Mouse (Mus musculus) forebrain, embryonic 14.5 days (tissue): ENCODE measurements at regions not wholly inside any gene's neighbourhood (a gene's known extent, or its start where the extent isn't known, plus 50 kb on each side); places are given as distances from the start of the nearest gene placed in this dataset.

Source experiments
- ATAC-seq: fragments of 200-750 bp; cut with Nextera tagmentation; 2 replicates; pipeline ENCODE4 v1.8.0; 2017; ENCODE audit warnings: mild to moderate bottlenecking, moderate library complexity
- DNase-seq: peaks from one replicate; pipeline ENCODE4 v3.0.0-alpha.2; 2015; ENCODE audit warnings: low spot score
- H3K27ac ChIP-seq: fragments of 300-500 bp; sonication (generic); 2 replicates; pipeline ENCODE4 v1.5.1; 2014; ENCODE audit warnings: low read depth, mild to moderate bottlenecking, control low read depth, low read length, moderate library complexity
- H3K27me3 ChIP-seq: fragments of 300-500 bp; sonication (generic); replicated peaks from 2 replicates; pipeline ENCODE4 v1.6.1; 2014; ENCODE audit warnings: low read length, control low read depth, mixed read lengths; ENCODE audit not compliant: control insufficient read depth, insufficient read depth
- H3K36me3 ChIP-seq: fragments of 300-500 bp; sonication (generic); 2 replicates; pipeline ENCODE4 v1.6.1; 2014; ENCODE audit warnings: low read length, control low read depth; ENCODE audit not compliant: control insufficient read depth, insufficient read depth
- H3K4me1 ChIP-seq: fragments of 300-500 bp; sonication (generic); 2 replicates; pipeline ENCODE4 v1.6.1; 2014; ENCODE audit warnings: antibody characterized with exemption, low read length, control low read depth; ENCODE audit not compliant: control insufficient read depth, insufficient read depth
- H3K4me2 ChIP-seq: fragments of 300-500 bp; sonication (generic); 2 replicates; pipeline ENCODE4 v1.6.1; 2014; ENCODE audit warnings: mild to moderate bottlenecking, control low read depth, low read length
- H3K4me3 ChIP-seq: fragments of 300-500 bp; sonication (generic); 2 replicates; pipeline ENCODE4 v1.5.1; 2014; ENCODE audit warnings: low read depth, low read length, control low read depth
- H3K9ac ChIP-seq: fragments of 300-500 bp; sonication (generic); 2 replicates; pipeline ENCODE4 v1.6.1; 2014; ENCODE audit warnings: mild to moderate bottlenecking, low read length, control low read depth, moderate library complexity
- H3K9me3 ChIP-seq: fragments of 300-500 bp; sonication (generic); replicated peaks from 2 replicates; pipeline ENCODE4 v1.6.1; 2016; ENCODE audit warnings: low read length, control low read depth, mixed read lengths; ENCODE audit not compliant: control insufficient read depth
- WGBS: fragments of 180-500 bp; shearing (Covaris S2); extraction: QIAGEN DNeasy Blood & Tissue Kit; methylation state at CpG from one replicate; pipeline ENCODE4 v1.1.7; 2014; 5-methylcytosine and 5-hydroxymethylcytosine counted together

DNA sequence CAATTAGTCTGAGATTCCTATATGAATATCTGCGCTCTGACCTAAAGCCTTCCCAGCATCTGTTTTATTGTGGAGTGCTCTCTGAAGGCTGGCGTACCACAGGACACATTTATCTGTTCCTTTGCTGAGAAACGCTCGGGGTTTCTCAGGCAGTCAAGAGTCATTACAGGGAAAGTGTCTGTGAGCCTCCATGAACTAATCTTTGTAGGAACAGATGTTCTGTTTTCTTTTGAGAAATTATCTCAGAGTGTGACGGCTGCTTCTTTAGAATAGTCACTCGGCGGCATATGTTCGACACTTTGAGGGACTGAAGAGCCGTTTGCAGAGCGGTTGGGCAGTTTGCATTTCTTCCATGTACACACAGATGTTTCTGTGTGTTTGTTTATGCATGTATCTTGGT is 255.6 kb downstream of the Ankrd50 start:
- no peaks in the 10 kb centered on the region for H3K36me3 ChIP-seq
- WGBS, result 53% methylated on average over 10 of the region's 10 CpGs
- DNase-seq (peak; percentile 57), ATAC-seq (peak; percentile 11; the same call in 1 of the 2 replicates)
- H3K4me3 ChIP-seq, result no peak overlapping the region
- H3K4me1 ChIP-seq, result peaks cover 21% of the 10 kb centered on the region
- no peak overlapping the region for H3K27ac ChIP-seq
- H3K27me3 ChIP-seq, result no peaks in the 10 kb centered on the region
- H3K9me3 ChIP-seq, result no peaks in the 10 kb centered on the region
- H3K9ac ChIP-seq, result no peak overlapping the region
- H3K4me2 ChIP-seq, result no peak overlapping the region

DNA sequence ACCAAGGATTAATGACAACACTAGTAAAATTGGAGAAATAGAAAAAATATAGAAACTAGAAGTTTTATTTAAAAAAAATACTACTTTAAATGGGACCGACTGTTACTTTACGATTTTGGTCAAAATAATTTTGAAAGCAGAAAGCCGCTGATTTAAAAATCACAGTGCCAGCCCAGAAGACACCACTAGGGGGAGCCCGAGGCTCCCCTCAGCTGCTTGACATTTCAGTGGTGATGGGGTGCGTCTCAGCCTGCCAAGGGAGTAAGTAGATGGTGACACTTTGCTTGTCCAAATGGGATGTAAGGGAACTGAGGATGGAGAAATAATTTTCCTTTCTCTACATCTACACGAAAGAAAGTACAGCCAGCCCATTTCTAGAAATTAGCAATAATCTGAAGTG is 257.0 kb downstream of the Ankrd50 start:
- Histone ChIP-seq H3K36me3 (no peaks in the 10 kb centered on the region), H3K4me1 (peaks cover 15% of the 10 kb centered on the region), H3K4me3 (no peak overlapping the region), H3K9me3 (no peaks in the 10 kb centered on the region), H3K27me3 (no peaks in the 10 kb centered on the region), H3K4me2 (no peak overlapping the region), H3K27ac (no peak overlapping the region), H3K9ac (no peak overlapping the region)
- DNase-seq, result peak; percentile 78
- WGBS, result 29% methylated on average over 6 of the region's 6 CpGs
- ATAC-seq, result no peak

DNA sequence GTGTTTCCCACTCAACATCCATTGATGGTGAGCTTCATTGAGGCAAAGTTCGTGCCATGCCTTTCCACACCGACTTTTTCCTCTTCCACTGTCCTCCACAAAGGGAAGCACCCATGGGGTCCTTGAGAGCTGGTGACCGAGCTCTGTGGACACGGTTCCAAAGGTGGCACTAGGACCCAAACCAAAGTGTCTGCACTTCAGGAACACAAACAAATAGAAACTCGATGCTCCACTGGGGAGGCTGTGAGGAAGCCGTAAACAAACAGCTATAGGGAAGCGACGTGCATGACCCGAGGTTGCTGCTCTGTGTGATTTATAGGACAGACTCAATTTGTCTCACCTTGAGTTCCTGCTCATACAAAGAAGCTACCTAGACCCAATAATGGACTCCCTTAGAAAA is 257.5 kb downstream of the Ankrd50 start:
- H3K9me3 ChIP-seq, result no peaks in the 10 kb centered on the region
- no peak overlapping the region for H3K4me3 ChIP-seq
- no peaks in the 10 kb centered on the region for H3K36me3 ChIP-seq
- no peak overlapping the region for H3K27ac ChIP-seq
- H3K4me2 ChIP-seq, result no peak overlapping the region
- DNase-seq (no peak), ATAC-seq (no peak)
- WGBS, result 88% methylated on average over 9 of the region's 9 CpGs
- peaks cover 10% of the 10 kb centered on the region for H3K4me1 ChIP-seq
- no peak overlapping the region for H3K9ac ChIP-seq
- H3K27me3 ChIP-seq, result no peaks in the 10 kb centered on the region

DNA sequence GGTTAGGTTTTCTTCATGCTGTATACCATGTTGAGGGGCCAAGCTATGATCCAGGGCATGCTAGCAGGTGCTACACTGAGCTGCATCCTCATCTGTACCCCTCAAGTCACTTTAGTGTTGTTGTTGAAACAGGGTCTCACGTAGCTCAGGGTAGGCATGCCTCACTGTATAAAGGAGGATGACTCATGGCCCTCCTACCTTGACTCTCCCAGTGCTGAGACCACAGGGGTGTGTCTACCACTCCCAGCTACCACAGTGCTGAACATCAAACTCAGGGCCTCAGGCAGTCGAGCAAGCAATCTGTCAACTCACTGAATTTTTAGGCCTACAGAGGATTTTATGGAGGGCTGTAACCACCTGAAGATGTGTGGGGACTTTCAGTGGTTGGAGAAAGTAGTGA is 258.5 kb downstream of the Ankrd50 start:
- Histone ChIP-seq H3K9me3 (no peaks in the 10 kb centered on the region), H3K36me3 (no peaks in the 10 kb centered on the region), H3K9ac (no peak overlapping the region), H3K4me1 (peaks cover 4% of the 10 kb centered on the region; the same call in 1 of the 2 replicates), H3K4me3 (no peak overlapping the region), H3K27ac (no peak overlapping the region), H3K27me3 (no peaks in the 10 kb centered on the region), H3K4me2 (no peak overlapping the region)
- no peak for DNase-seq
- no peak for ATAC-seq
- WGBS, result 68% methylated on average over 2 of the region's 2 CpGs

DNA sequence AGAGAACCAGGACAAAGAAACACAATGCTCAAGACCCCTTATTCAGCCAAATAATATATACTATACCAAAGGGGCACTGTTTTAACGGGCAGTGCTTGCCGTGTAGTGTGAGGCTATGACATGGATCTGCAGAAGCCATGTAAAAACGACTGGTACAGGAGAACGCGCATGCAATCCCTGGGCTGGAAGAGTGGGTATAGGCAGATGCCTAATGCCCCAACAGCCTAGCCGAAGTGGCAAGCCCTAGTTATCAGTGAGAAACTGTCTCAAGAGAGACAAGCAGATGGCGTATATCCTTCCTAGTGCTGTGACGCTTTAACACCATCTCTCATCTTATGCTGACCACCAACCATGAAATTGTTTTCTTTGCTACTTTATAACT is 262.8 kb downstream of the Ankrd50 start:
- Histone ChIP-seq H3K9me3 (no peaks in the 10 kb centered on the region), H3K4me1 (no peaks in the 10 kb centered on the region), H3K4me3 (no peak overlapping the region), H3K36me3 (no peaks in the 10 kb centered on the region), H3K9ac (no peak overlapping the region), H3K27me3 (no peaks in the 10 kb centered on the region), H3K4me2 (no peak overlapping the region), H3K27ac (no peak overlapping the region)
- WGBS, result 92% methylated on average over 8 of the region's 8 CpGs
- DNase-seq (no peak), ATAC-seq (no peak)

DNA sequence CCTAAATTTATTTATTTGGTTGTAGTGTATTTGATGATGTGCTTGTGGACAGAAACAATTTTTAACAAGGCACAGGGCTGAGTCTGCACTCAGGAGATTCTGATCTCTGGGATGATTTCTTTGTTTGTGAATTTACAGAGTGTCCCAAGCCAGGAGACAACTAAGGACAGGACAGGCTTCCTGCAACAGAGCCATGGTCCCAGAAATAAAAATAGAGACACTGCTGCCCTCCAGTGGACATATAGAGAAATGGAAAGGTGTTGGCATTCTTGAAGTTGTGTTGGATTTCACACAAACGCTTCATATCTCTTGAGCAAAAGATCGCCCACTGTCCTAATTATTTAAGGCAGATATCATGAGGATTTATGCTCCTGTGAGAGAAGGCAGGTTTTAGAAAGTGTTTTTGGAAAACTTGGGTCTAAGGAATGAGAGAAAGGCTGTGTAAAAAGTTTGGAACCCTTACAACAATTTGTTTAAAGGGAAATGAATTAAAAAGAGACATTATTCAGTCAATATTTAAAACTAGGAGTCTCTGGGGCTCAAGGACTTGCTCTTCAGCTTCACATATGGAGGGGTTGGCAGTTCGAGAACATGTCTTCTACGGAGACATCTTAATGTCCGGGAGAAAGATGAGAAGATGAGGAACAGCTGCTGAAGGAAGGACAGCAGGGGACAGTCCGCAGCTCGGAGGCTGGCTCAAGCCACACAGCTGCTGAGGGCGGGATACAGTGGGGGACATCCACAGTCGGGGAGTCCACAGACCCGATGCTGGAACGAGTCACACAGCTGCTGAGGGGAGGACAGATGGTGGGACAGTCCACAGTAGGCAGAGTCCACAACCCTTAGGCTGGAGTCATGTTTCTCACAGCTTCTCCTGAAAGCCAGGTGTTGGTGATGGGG is 263.5 kb downstream of the Ankrd50 start:
- WGBS, result 60% methylated on average over 11 of the region's 11 CpGs
- Histone ChIP-seq H3K9ac (no peak overlapping the region), H3K4me3 (no peak overlapping the region), H3K4me2 (no peak overlapping the region), H3K4me1 (no peaks in the 10 kb centered on the region), H3K27ac (no peak overlapping the region), H3K27me3 (no peaks in the 10 kb centered on the region), H3K36me3 (no peaks in the 10 kb centered on the region), H3K9me3 (no peaks in the 10 kb centered on the region)
- peak; percentile 44; the same call in 1 of the 2 replicates for ATAC-seq
- DNase-seq, result peak; percentile 76

DNA sequence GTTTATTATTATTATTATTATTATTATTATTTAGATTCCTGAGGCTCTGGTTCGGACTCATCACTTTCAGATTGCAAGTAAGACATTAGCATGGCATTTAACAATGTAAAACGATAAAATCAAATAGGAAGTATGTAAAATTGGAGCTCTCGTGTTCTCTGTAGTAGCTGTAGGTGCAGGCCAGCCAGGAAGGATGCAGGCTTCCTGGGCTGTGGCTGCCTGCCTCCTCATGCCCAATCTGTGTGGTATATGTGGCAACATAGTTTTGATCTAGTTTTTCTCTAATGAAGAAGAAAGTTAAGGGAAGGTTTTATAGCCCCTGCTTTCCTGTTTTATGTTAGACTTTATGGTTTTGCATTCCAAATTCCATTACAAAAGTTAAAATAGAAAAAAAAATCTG is 275.6 kb downstream of the Ankrd50 start:
- ATAC-seq (no peak), DNase-seq (no peak)
- Histone ChIP-seq H3K4me2 (no peak overlapping the region), H3K9me3 (no peaks in the 10 kb centered on the region), H3K4me1 (no peaks in the 10 kb centered on the region), H3K36me3 (no peaks in the 10 kb centered on the region), H3K4me3 (no peak overlapping the region), H3K27ac (no peak overlapping the region), H3K27me3 (no peaks in the 10 kb centered on the region), H3K9ac (no peak overlapping the region)
- 91% methylated on average over 3 of the region's 3 CpGs for whole genome bisulfite sequencing

DNA sequence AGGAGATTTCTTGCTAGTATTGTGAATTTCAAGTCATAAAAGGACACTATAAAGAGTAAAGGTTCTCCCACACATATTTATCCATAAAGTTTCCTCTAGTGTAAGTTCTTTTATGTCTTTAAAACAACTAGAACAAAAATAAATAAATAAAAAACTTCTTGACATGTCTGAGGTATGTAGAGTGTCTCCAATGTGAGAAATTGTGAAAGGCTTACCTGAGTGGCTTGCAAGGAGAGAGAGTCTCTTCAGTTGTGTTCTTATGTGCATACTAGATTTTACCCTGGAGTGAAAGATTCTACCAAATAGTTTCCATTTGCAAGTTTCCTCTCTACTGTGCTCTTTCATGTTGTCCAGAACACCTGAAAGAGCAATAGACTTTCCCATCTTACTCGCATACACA is 276.8 kb downstream of the Ankrd50 start:
- H3K27me3 ChIP-seq, result no peaks in the 10 kb centered on the region
- H3K27ac ChIP-seq, result no peak overlapping the region
- no peak overlapping the region for H3K4me3 ChIP-seq
- H3K9me3 ChIP-seq, result no peaks in the 10 kb centered on the region
- WGBS, result 86% methylated on average over 1 of the region's 1 CpGs
- no peaks in the 10 kb centered on the region for H3K4me1 ChIP-seq
- DNase-seq (no peak), ATAC-seq (no peak)
- H3K9ac ChIP-seq, result no peak overlapping the region
- H3K36me3 ChIP-seq, result no peaks in the 10 kb centered on the region
- no peak overlapping the region for H3K4me2 ChIP-seq

DNA sequence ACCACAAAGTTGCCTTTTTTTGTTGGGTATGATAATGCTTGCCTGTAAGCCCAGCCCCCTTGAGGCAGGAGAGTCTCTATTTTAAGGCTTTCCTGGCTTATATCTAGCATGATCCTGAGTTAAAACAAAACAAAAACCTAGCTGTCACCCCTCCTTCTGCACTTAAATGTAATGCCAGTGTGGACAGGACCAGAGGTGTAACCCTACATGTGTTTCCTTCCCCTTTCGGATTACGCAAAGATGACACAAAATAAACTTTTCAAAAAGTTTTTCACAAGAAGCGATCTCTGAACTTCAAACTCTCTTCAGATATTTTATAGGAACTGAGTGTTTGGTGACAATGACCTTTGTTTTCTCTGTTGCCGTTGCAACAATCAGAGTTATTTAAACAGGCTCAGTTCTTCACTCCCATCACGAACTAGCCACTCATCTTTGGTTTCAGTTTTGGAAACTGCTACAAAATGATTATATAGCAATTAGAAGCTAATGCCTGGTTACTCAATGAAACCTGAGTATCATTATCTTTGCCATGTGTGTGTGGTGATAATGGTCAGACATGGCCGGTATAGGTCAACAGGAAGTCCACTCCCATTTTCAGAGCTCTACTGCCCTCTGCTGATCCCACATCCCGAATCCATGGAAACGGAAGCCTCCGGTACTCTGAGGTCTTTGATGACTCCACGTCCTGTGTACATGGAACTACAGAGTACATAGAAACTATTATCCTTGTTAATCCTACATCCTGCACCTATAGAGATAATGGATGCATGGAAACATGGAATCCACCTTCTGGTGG is 282.6 kb downstream of the Ankrd50 start:
- Histone ChIP-seq H3K4me3 (no peak overlapping the region), H3K36me3 (no peaks in the 10 kb centered on the region), H3K9me3 (no peaks in the 10 kb centered on the region), H3K4me1 (no peaks in the 10 kb centered on the region), H3K9ac (no peak overlapping the region), H3K27ac (no peak overlapping the region), H3K4me2 (no peak overlapping the region), H3K27me3 (no peaks in the 10 kb centered on the region)
- peak; percentile 38 for DNase-seq
- WGBS, result 75% methylated on average over 10 of the region's 10 CpGs
- no peak for ATAC-seq
